Mouse (Mus musculus) embryonic fibroblast, embryonic 13.5 days (primary cell): ENCODE measurements around the gene Slamf1. TPM values are rescaled to one million over a fixed set of nuclear protein-coding genes. Genes with fewer than 3 reads are reported as not detected.

Source experiments
- H3K27ac ChIP-seq: 2 replicates; pipeline ENCODE4 v1.5.1; 2012; ENCODE audit warnings: low read length, control low read depth, inconsistent platforms; ENCODE audit not compliant: insufficient read depth
- H3K4me1 ChIP-seq: 2 replicates; pipeline ENCODE4 v1.6.1; 2011; ENCODE audit warnings: low read length; ENCODE audit not compliant: control insufficient read depth, insufficient read depth
- H3K4me3 ChIP-seq: 2 replicates; pipeline ENCODE4 v1.5.1; 2011; ENCODE audit warnings: mild to moderate bottlenecking, control low read depth, low read length; ENCODE audit not compliant: insufficient read depth
- CTCF ChIP-seq: IDR thresholded peaks from 2 replicates; pipeline ENCODE4 v1.5.1; 2011; ENCODE audit warnings: mild to moderate bottlenecking, control low read depth, low read length, moderate library complexity, borderline replicate concordance; ENCODE audit not compliant: insufficient read depth
- POLR2A ChIP-seq: IDR thresholded peaks from 2 replicates; pipeline ENCODE4 v1.6.1; 2011; ENCODE audit warnings: low read depth, mild to moderate bottlenecking, control low read depth, low read length, moderate library complexity
- polyA plus RNA-seq: library from polyadenylated mRNA; stranded (reverse); fragments of >200 nt; gene quantifications from 2 replicates; pipeline ENCODE4 v1.2.4, GENCODE M21; 2011; ENCODE audit warnings: low read depth; ENCODE audit not compliant: missing spikeins, insufficient read length

Gene Slamf1
- polyA plus RNA-seq, 1 experiment, result not detected

DNA sequence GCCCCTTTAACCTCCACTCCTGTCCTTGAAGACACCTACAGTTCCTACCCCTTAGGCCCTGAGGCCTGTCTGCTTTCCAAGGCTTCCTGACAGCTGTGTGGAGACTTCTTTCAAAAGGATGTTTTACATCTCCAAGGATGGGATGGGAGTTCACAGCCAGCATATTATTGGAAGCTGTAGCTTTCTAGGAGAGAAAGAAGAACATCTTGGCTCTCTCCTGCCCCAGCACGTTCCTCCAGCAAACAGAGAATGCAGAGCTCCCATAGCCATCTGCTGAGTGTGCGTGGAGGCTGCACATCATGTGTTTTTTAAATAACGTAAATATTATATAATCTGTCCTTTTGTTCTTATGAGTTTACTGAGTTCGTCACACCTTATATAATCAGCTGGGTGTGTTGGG lies 8.9 kb downstream of the Slamf1 start:
- Histone ChIP-seq H3K27ac (no peak overlapping the region), H3K4me3 (no peak overlapping the region), H3K4me1 (no peaks in the 10 kb centered on the region)
- TF ChIP-seq CTCF (no peak), POLR2A (no peak)

DNA sequence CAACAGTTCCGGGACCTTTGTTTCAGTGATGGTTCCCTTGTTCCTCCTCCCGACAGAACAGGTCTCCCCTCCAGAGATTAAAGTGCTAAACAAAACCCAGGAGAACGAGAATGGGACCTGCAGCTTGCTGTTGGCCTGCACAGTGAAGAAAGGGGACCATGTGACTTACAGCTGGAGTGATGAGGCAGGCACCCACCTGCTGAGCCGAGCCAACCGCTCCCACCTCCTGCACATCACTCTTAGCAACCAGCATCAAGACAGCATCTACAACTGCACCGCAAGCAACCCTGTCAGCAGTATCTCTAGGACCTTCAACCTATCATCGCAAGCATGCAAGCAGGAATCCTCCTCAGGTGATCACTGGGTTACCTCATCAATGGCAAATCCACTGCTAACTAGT lies 10.1 kb downstream of the Slamf1 start:
- no peaks in the 10 kb centered on the region for H3K4me1 ChIP-seq
- no peak overlapping the region for H3K27ac ChIP-seq
- no peak overlapping the region for H3K4me3 ChIP-seq
- TF ChIP-seq POLR2A, result no peak
- TF ChIP-seq CTCF, result no peak

DNA sequence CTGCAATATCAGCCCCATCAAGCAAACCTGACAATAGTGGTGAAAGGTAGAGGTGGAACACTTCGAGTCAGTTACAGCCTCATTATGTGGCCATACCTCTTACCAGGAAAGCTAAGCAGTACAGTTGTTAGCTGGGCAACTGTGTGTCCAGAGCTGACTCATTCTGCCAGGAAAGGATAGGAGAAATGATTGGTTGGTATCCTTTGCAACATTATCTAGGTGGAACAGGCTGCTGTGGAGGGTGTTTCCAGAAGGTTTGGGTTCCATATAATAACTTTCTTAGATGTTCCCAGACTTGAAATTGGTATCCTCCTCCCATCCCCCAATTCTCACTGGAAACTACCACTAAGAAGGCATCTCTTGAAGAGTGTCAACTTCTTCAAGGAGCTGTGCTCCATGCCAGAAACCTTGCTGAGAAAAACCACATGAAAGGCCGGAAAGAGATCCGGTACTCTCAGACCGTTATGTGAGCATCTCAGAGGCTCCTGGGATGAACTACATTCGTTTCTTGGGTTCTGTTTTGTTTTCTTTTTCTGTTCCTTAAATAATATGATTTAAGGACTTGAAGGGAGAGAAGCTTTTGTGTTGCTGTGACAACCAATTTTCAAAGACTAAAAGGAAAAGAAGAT lies 15.5 kb downstream of the Slamf1 start:
- TF ChIP-seq CTCF (no peak), POLR2A (no peak)
- Histone ChIP-seq H3K4me1 (no peaks in the 10 kb centered on the region), H3K27ac (no peak overlapping the region), H3K4me3 (no peak overlapping the region)

DNA sequence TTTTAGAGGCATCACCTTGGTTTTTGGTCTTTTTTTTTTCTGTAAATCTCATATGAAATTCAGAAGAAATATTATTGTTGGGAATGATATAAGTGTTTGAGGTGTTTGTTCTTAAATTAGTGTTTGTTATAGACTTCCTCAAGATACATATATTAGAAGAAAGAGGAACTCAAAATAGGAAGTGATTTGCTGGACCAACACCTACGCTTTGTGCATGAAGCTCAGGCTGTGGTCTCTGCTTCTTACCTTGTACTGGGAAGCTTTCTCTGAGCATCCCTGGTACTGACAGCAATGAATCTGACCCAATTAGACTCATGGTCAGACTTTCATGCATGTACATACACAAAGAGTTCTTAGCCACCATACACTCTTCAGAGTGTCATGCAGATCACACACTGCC lies 18.9 kb downstream of the Slamf1 start:
- Histone ChIP-seq H3K4me1 (no peaks in the 10 kb centered on the region), H3K4me3 (no peak overlapping the region), H3K27ac (no peak overlapping the region)
- no peak for TF ChIP-seq POLR2A
- no peak for TF ChIP-seq CTCF

DNA sequence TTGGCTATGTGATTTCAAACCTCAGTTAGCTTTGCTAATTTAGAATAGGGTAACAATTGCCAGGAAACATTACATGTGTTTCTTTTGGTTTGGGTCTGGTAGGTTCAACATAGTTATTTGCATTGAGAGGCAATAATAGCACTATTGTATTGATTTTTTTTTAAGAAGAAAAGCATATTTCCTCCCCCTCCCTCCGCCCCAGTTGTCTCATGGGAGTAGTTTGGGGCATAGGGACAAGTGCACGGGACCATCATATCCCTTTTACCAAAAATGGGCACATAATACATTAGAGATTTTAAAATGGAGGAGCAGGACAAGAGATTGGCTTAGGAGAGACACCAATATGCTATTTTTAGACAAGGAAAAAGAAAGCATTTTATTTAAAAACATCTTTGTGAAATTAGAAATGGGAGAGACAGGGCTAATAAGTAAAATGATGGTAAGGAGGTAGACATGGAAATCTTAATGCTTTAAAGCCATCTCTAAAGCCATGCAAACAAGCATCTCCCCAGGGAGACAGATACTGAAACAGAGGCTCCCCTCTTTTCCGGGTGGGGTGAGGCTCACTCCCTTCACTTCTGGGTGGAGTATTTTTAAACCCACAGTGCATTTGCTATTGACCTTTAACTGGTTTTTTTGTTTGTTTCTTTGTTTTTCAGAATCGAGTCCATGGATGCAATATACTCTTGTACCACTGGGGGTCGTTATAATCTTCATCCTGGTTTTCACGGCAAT lies 20.5 kb downstream of the Slamf1 start:
- Histone ChIP-seq H3K4me1 (no peaks in the 10 kb centered on the region), H3K27ac (no peak overlapping the region), H3K4me3 (no peak overlapping the region)
- TF ChIP-seq CTCF (no peak), POLR2A (no peak)

DNA sequence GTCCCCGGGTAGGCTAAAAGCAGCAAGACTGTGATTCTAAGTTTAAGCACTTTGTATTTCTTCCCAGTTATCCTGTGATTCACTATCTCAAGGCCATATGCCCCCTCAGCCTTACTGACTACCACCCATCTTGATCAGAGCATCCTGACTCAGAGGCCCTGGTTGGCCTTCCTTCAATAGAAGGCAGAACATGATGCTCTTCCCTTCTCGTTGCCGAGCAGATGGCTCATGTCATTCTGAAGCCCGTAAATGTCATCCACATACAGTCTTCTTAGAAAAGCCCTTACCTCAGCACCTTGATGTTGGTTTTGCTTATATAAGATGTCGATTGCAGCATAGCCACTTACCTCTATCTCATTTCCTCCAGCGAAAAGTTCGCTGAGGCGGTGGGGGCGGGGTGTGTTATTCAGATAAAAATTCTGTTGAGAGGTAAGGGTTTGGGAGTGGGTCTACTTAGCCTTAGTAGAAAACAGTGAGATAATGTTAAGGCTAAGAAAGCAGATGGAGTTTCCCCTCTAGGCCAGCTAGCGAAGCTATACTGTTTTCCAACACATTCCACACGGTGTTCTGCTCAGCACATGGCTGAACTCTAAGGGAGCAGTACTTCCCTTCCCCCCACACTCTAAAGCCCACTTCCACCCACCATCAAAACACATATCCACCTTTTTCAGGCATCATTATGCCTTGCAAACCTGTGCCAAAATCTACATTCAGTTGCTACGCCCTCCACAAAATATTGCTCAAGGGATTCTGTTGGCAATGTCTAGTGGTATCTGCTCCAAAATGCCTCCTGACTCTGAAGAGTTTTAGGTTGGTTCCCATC lies 21.7 kb downstream of the Slamf1 start:
- H3K4me3 ChIP-seq, result no peak overlapping the region
- no peak for TF ChIP-seq CTCF
- TF ChIP-seq POLR2A, result no peak
- H3K4me1 ChIP-seq, result no peaks in the 10 kb centered on the region
- H3K27ac ChIP-seq, result no peak overlapping the region

DNA sequence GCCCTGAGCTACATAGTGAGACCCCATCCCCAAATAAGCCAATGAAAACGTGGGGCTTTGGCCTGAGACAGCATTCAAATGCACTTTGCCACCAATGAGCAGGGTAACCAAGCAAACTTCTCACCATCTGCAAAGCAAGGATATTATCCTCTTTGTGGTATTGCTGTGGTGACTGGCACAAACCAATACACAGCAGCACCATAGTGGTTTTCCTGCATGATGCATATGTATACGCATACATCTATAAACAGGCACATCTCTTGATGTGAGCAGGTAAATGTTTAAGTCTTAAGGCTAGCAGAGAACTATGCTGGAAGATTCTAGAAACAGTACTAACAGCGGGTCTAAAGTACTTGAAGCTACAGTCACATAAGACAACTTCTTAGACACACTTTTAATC lies 22.5 kb downstream of the Slamf1 start:
- Histone ChIP-seq H3K27ac (no peak overlapping the region), H3K4me1 (no peaks in the 10 kb centered on the region), H3K4me3 (no peak overlapping the region)
- TF ChIP-seq POLR2A (no peak), CTCF (no peak)

DNA sequence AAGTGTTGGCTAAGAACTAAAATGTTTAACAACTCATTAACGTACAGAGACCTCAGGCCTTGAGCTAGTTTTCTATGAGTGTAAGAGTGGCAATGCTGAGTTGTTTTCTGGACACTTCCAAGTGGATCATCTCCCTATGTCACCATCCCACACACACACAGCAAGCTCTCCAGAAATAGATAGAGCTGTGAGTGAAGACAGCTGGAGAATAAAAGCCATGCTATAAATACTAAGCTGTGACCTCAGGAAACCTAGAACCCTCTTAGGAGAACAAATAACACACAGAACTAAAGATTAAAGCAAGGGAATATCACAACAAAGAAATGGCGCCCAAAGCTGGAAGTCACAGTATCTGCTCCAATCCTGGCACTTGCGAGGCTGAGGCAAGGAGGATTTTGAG lies 24.6 kb downstream of the Slamf1 start:
- H3K4me3 ChIP-seq, result no peak overlapping the region
- H3K4me1 ChIP-seq, result no peaks in the 10 kb centered on the region
- H3K27ac ChIP-seq, result no peak overlapping the region
- TF ChIP-seq POLR2A (no peak), CTCF (no peak)

DNA sequence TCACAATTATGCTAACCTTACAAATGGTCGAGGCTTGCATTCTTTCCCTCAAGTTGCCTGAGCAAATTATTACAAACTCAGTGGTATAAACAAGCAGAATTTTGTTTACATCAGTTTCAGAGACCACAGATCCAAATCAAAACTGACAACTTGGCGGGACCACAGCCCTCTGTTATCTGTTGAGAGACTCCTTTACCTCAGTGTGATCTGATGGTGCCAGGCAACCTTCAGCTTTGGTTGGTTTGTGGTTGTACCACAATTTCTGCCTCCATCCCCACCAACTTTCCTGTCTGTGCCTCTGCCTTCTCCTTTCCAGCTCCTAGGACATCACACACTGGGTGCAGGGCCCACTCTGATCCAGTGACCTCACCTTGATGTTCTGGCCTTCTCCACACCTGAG lies 29.3 kb downstream of the Slamf1 start:
- no peak overlapping the region for H3K4me3 ChIP-seq
- no peaks in the 10 kb centered on the region for H3K4me1 ChIP-seq
- no peak overlapping the region for H3K27ac ChIP-seq
- no peak for TF ChIP-seq CTCF
- TF ChIP-seq POLR2A, result no peak

DNA sequence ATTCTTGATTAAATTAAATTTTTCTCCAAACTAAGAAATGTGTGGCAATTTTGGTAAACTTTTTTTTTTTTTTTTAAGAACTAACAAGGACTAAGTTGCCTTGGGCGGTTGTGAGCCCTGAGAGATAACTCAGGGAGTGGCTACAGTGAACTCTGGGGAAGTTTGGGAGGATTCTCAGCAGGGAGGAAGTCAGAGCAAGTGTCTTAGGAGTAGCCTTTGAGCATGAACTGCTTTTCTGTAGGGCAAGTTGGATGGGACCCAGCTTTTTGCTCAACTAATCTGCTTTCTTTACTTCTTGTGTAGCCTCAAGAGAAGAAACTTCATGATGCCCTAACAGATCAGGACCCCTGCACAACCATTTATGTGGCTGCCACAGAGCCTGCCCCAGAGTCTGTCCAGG lies 30.9 kb downstream of the Slamf1 start:
- no peak overlapping the region for H3K4me3 ChIP-seq
- H3K27ac ChIP-seq, result no peak overlapping the region
- TF ChIP-seq CTCF (no peak), POLR2A (no peak)
- H3K4me1 ChIP-seq, result no peaks in the 10 kb centered on the region
